Mouse (Mus musculus) intestine, embryonic 16.5 days (tissue): ENCODE results near the gene Gm17467. TPM values are rescaled to one million over a fixed set of nuclear protein-coding genes. Genes with fewer than 3 reads are reported as not detected.
"Not testable (repeated sequence)": the region's sequence is repeated elsewhere in the genome, so short reads cannot be mapped to it uniquely, and the experiment has no call there.

Experiments
- ATAC-seq: fragments of 200-750 bp; cut with Nextera tagmentation; 2 replicates; pipeline ENCODE4 v1.8.0; 2017; ENCODE audit warnings: moderate TSS enrichment, moderate library complexity
- H3K27ac ChIP-seq: fragments of 300-500 bp; sonication (generic); 2 replicates; pipeline ENCODE4 v1.5.1; 2014; ENCODE audit warnings: mild to moderate bottlenecking, low read length
- H3K27me3 ChIP-seq: fragments of 300-500 bp; sonication (generic); replicated peaks from 2 replicates; pipeline ENCODE4 v1.6.1; 2014; ENCODE audit warnings: low read length, control low read depth, mixed read lengths; ENCODE audit not compliant: control insufficient read depth, insufficient read depth
- H3K36me3 ChIP-seq: fragments of 300-500 bp; sonication (generic); 2 replicates; pipeline ENCODE4 v1.6.1; 2014; ENCODE audit warnings: low read length, control low read depth; ENCODE audit not compliant: control insufficient read depth, insufficient read depth
- H3K4me1 ChIP-seq: fragments of 300-500 bp; sonication (generic); 2 replicates; pipeline ENCODE4 v1.6.1; 2014; ENCODE audit warnings: low read length, control low read depth, mixed read lengths; ENCODE audit not compliant: control insufficient read depth, insufficient read depth
- H3K4me2 ChIP-seq: fragments of 300-500 bp; sonication (generic); 2 replicates; pipeline ENCODE4 v1.6.1; 2014; ENCODE audit warnings: low read depth, low read length, control low read depth
- H3K4me3 ChIP-seq: fragments of 300-500 bp; sonication (generic); 2 replicates; pipeline ENCODE4 v1.5.1; 2014; ENCODE audit warnings: mild to moderate bottlenecking, low read length
- H3K9ac ChIP-seq: fragments of 300-500 bp; sonication (generic); 2 replicates; pipeline ENCODE4 v1.6.1; 2014; ENCODE audit warnings: low read depth, low read length
- H3K9me3 ChIP-seq: fragments of 300-500 bp; sonication (generic); 2 replicates; pipeline ENCODE4 v1.6.1; 2016; ENCODE audit warnings: low read length, control low read depth; ENCODE audit not compliant: control insufficient read depth
- WGBS: fragments of 180-500 bp; shearing (Covaris S2); extraction: QIAGEN DNeasy Blood & Tissue Kit; methylation state at CpG from one replicate; pipeline ENCODE4 v1.1.7; 2014; 5-methylcytosine and 5-hydroxymethylcytosine counted together
- polyA plus RNA-seq: library from polyadenylated mRNA; unstranded; fragments of >200 nt; fragmentation: Nextera tagmentation; extraction: Ambion mirVana; gene quantifications from 2 replicates; pipeline ENCODE4 v1.2.1, GENCODE M21; 2015

The Gm17467 gene
- polyA plus RNA-seq, result not detected in 2 replicates

GRCm38 (mm10) chrX:123704691-123705090 lies at the start of gene Gm17467:
Gene Gm17467 (minus strand): TSS chrX:123704791.
- H3K27ac ChIP-seq, H3K36me3 ChIP-seq, H3K4me2 ChIP-seq, H3K4me1 ChIP-seq, ATAC-seq, H3K4me3 ChIP-seq, H3K27me3 ChIP-seq, H3K9me3 ChIP-seq, H3K9ac ChIP-seq: not testable (repeated sequence)
- no CpG with 5 or more reads among the region's 3 CpGs for WGBS

Other genes with a start within 250 kb of the Gm17467 start
- not detected in 2 replicates for gene Cldn34c2, start 123.1 kb downstream of the Gm17467 start, polyA plus RNA-seq
- gene Cldn34c3, start 88.9 kb upstream of the Gm17467 start, polyA plus RNA-seq, result not detected in 2 replicates